Mouse (Mus musculus) neural tube, embryonic 10.5 days (tissue): ENCODE measurements at regions not wholly inside any gene's neighbourhood (a gene's known extent, or its start where the extent isn't known, plus 50 kb on each side); places are given as distances from the start of the nearest gene placed in this dataset.

Source experiments
- DNase-seq: peaks from one replicate; pipeline ENCODE4 v3.0.0-alpha.2; 2017; ENCODE audit warnings: low spot score; ENCODE audit errors: extremely low spot score

- no peak for DNase-seq
Measured at GRCm38 (mm10) chrX:11898280-11898679, 261.9 kb downstream of the Bcor start.

DNA sequence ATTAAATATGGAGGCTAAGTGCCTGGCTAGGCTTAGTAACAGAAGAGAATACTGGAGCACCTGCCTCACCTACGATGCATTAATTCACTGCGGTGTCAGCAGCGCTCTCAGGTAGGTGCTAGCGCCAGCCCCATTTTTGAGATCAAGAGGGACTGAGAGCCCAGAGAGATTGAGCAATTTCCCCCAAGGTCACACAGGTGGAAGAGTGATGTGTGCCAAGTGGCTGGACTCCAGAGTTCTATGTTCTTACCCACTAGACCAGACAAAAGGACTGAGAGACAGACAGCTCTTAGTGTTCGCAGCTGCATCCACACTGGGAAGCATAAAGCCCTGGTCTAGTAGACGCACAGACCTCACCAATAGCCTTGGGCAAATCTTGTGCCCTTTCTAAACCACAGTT lies 261.1 kb downstream of the Bcor start:
- DNase-seq = no peak

DNA sequence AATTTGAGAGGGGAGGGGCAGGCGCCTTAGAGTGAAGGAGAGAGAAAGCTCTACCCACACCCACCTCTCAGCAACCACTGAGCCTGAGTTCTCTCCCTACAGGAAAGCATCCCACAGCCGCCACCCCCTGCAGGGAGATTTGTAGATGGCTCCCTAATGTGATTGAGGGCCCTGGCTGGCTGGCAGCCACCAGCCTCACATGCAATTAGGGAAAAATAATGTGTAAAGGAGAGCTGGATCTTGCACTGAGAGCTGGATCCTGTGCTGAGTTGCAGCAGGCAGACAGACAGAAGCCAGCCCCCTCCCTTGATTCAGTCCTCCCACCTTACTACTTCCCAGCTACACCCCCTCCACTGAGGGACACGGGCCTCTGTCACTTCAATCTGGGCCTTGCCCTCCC lies 260.2 kb downstream of the Bcor start:
- no peak for DNase-seq

- DNase-seq = no peak
Measured at GRCm38 (mm10) chrX:11901791-11902190, 258.4 kb downstream of the Bcor start.

GRCm38 (mm10) chrX:11903116-11903700 lies 256.9 kb downstream of the Bcor start:
- no peak for DNase-seq

- no peak for DNase-seq
Measured at GRCm38 (mm10) chrX:11905231-11905630, 254.9 kb downstream of the Bcor start.

- DNase-seq = no peak
Measured at GRCm38 (mm10) chrX:11907167-11907566, 253.0 kb downstream of the Bcor start.

GRCm38 (mm10) chrX:11915984-11916383 lies 244.2 kb downstream of the Bcor start:
- DNase-seq = no peak

DNA sequence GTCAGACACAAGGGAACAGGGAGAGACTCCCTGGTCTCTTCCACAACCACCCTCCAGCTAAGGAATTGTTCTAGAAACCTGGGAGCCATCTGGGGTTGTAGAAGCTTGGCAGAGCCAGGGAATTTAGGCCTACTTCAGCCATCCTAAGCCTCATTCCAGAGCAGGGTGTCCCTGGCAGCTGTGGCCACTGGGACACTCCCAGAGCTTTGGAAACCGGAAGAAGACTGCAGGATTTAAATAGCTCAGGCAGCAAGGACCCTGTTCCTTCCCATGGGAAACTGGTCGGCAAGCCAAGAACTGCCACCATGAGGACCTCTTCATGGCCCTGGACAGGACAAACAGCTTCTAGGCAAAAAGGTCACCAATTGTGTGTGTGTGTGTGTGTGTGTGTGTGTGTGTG lies 239.9 kb downstream of the Bcor start:
- no peak for DNase-seq

- no peak for DNase-seq
Measured at GRCm38 (mm10) chrX:11924639-11925302, 235.4 kb downstream of the Bcor start.

- no peak for DNase-seq
Measured at GRCm38 (mm10) chrX:11926868-11927535, 233.2 kb downstream of the Bcor start.

DNA sequence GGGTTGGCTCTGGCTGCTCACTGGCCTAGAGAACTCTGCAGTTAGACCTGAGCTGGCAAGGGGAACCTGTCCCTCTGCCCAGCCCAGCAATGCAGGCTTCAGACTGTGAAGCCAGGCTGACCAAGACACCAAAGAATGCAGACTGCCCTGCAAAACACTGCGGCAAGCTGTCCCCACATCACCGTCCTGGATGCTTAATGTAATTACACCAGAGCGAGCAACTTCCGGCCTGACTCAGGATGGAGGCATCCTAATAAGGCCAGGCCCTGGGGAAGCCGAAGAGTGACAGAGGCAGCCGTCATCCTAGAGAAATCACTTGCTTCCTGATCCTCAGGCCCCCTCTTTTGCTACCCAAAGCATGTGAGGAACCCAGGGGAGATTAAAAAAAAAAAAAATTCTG lies 230.7 kb downstream of the Bcor start:
- DNase-seq = peak; percentile 17

DNA sequence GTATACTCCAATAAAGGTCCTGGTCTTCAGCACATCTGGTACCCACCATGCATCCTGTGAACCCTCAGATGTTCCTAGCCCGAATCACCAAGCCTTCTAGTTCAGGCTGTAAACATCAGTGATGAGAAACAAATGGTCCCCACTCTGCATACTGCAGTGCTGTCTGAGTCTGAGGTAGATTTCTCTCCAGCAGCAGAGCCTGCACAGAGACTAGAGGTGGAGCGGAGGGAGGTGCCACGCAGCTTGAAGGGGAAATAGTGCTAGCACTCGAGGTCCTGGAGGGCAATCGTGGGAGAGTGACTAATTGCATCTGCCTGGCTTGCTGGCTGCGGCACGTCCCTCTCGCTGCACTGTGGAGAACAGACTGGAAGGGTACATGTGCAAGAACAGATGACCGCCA lies 228.7 kb downstream of the Bcor start:
- DNase-seq = no peak

GRCm38 (mm10) chrX:11935337-11935736 lies 224.8 kb downstream of the Bcor start:
- DNase-seq = no peak

- no peak for DNase-seq
Measured at GRCm38 (mm10) chrX:11940246-11940645, 219.9 kb downstream of the Bcor start.

- DNase-seq = no peak
Measured at GRCm38 (mm10) chrX:11943367-11943766, 216.8 kb downstream of the Bcor start.

- DNase-seq = no peak
Measured at GRCm38 (mm10) chrX:11944574-11944973, 215.6 kb downstream of the Bcor start.

DNA sequence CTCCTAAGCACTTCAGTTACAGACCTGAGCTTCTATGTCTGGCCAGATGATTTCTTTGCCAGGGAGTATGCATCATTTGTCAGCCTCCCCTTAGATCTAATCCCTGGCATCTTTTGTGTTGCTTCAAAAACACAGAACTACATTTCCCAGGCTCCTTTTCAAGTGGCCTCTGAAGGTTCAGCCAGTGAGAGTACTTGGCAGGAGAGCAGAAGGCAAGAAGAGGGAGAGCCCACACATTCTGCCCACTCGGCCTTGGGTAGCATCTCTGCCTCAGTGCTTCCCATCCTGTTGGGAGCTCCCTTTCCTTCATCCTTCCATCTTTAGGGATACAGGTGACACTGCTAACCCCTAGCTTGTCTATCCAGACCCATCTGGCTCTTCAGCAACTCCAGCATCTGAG lies 214.9 kb downstream of the Bcor start:
- DNase-seq = no peak

DNA sequence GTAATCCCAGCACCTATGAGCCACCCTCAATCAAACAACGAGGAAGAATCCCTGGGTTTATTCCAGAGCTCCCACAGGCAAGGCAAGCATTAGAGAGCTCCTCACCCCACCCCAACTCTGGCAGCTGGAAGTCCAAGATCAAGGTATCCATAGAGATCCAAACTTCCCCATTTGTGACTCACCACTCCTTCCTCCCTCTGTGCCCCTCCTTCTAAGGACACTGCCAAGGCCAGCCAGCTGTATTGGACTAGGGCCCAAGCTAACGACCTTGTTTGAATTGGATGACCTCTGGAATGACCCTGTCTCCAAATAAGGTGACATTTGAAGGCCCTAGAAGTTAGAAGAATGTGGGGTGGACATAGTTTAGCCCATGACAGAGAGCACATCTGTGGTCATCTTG lies 208.0 kb downstream of the Bcor start:
- no peak for DNase-seq

- no peak for DNase-seq
Measured at GRCm38 (mm10) chrX:11956194-11956593, 204.0 kb downstream of the Bcor start.

DNA sequence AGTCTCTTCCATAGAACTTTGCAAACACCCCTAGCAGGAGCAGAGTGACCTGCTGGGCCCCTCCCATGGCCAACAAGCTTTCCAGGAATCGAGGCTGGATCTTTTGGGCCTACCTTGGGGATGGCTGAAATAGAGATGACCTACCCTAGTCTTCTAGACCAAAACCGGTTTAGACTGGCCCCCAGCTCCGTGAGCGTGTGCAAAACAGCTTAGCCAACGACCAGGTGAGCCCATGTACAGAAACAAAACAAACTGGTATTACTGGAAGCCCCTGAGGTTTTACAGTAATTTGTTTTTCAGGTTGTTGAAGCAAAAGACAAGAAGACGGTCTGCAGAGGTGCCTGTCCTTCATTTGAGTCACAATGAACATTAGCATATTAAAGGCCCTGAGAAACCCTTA lies 203.1 kb downstream of the Bcor start:
- no peak for DNase-seq

DNA sequence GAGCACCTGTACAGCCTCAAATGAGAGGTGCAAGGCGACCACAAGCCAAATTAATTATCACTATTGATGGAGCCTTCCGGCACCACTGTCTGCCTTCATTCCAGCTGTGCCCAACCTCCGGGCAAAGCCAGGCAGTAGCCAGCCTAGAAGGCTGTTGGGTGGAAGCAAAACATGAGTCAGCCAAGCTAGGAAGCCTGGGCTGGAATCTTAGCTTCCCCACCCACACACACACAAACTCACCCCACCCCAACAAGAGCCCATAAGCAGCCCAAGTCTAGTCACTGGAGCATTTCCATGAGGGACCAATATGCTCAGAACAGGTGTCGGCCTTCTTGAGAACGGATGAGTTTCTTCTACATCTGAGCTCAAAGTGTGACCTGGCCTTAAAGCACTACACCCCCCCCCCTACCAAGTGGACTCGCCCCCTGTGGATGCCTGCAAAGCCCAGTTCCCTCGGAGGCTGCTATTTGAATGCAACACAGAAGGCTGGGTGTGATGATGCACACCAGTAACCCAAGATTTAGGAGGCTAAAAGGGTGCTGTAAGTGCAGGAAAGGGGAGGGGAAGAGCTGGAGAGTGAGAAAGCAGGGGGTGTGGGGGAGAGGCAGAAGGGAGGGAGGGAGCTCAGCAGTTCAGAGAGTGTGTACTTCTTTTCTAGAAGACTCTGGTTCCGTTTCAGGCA lies 200.1 kb downstream of the Bcor start:
- no peak for DNase-seq
